Mouse (Mus musculus) liver, embryonic 14.5 days (tissue): ENCODE results near the gene Dock9. TPM values are rescaled to one million over a fixed set of nuclear protein-coding genes. Genes with fewer than 3 reads are reported as not detected.

Source experiments
- ATAC-seq: fragments of 200-750 bp; cut with Nextera tagmentation; 2 replicates; pipeline ENCODE4 v1.8.0; 2017; ENCODE audit warnings: moderate number of reproducible peaks, mild to moderate bottlenecking, moderate library complexity; ENCODE audit not compliant: insufficient read depth
- DNase-seq, 3 experiments: peaks; one replicate each; pipeline ENCODE4 v3.0.0-alpha.2; 2012 to 2013; ENCODE audit warnings: low read depth in 3 of 3, low spot score in 3 of 3
- H3K27ac ChIP-seq: fragments of 300-500 bp; sonication (generic); 2 replicates; pipeline ENCODE4 v1.5.1; 2014; ENCODE audit warnings: moderate library complexity, mild to moderate bottlenecking, control low read depth, inconsistent platforms
- H3K27me3 ChIP-seq: fragments of 300-500 bp; sonication (generic); 2 replicates; pipeline ENCODE4 v1.6.1; 2014; ENCODE audit warnings: mild to moderate bottlenecking, low read length, moderate library complexity; ENCODE audit not compliant: control insufficient read depth, insufficient read depth
- H3K36me3 ChIP-seq: fragments of 300-500 bp; sonication (generic); replicated peaks from 2 replicates; pipeline ENCODE4 v1.6.1; 2014; ENCODE audit warnings: low read depth; ENCODE audit not compliant: control insufficient read depth, insufficient read depth
- H3K4me1 ChIP-seq, 2 experiments: fragments of 200-500 bp in 1 of 2; fragments of 300-500 bp in 1 of 2; sonication (generic) in 1 of 2; replicated peaks; 2 replicates each; pipeline ENCODE4 v1.6.1; 2012 to 2014; ENCODE audit warnings: antibody characterized with exemption in 1 of 2, inconsistent platforms in 1 of 2, low read length in 1 of 2; ENCODE audit not compliant: control insufficient read depth in 2 of 2, insufficient read depth in 2 of 2
- H3K4me2 ChIP-seq: fragments of 300-500 bp; sonication (generic); 2 replicates; pipeline ENCODE4 v1.6.1; 2014; ENCODE audit warnings: low read depth, mild to moderate bottlenecking, control low read depth, moderate library complexity
- H3K4me3 ChIP-seq, 2 experiments: fragments of 200-500 bp in 1 of 2; fragments of 300-500 bp in 1 of 2; sonication (generic) in 1 of 2; 2 replicates each; pipeline ENCODE4 v1.5.1; 2012 to 2014; ENCODE audit warnings: low read depth in 2 of 2, low read length in 2 of 2, mild to moderate bottlenecking in 2 of 2, control low read depth in 1 of 2, inconsistent platforms in 1 of 2, moderate library complexity in 1 of 2; ENCODE audit not compliant: insufficient read depth in 1 of 2
- H3K9ac ChIP-seq: fragments of 300-500 bp; sonication (generic); replicated peaks from 2 replicates; pipeline ENCODE4 v1.6.1; 2014; ENCODE audit warnings: mild to moderate bottlenecking, control low read depth, moderate library complexity
- H3K9me3 ChIP-seq: fragments of 300-500 bp; sonication (generic); 2 replicates; pipeline ENCODE4 v1.6.1; 2016; ENCODE audit warnings: low read length, mixed read lengths; ENCODE audit not compliant: control insufficient read depth
- CTCF ChIP-seq: IDR thresholded peaks from 2 replicates; pipeline ENCODE4 v1.5.1; 2016; ENCODE audit warnings: antibody characterized with exemption, low read depth, control low read depth
- EP300 ChIP-seq: IDR thresholded peaks from 2 replicates; pipeline ENCODE4 v1.6.1; 2016; ENCODE audit warnings: antibody characterized with exemption, low read depth
- WGBS: fragments of 180-500 bp; shearing (Covaris S2); extraction: QIAGEN DNeasy Blood & Tissue Kit; methylation state at CpG from one replicate; pipeline ENCODE4 v1.1.7; 2014; ENCODE audit not compliant: insufficient replicate concordance; 5-methylcytosine and 5-hydroxymethylcytosine counted together
- polyA plus RNA-seq, 2 experiments: library from polyadenylated mRNA; depleted of rRNA in 1 of 2; stranded (reverse) in 1 of 2; unstranded in 1 of 2; fragments of >200 nt; fragmentation: Nextera tagmentation in 1 of 2; extraction: Ambion mirVana in 1 of 2; gene quantifications; 2 replicates each; pipeline versions ENCODE4 v1.2.1 to v1.2.3; 2012 to 2014

The Dock9 gene
- polyA plus RNA-seq, 2 experiments: 1.2 to 1.8 TPM

GRCm38 (mm10) chr14:121614461-121615170, 183.0 kb downstream of the Dock9 start:
- DNase-seq: no peak

GRCm38 (mm10) chr14:121613490-121613889, 184.1 kb downstream of the Dock9 start:
- 57% methylated on average over 3 of the region's 3 CpGs for WGBS
- no peak for DNase-seq
- Histone ChIP-seq H3K27me3 (no peaks in the 10 kb centered on the region), H3K4me2 (no peak overlapping the region), H3K9ac (no peak overlapping the region), H3K36me3 (no peaks in the 10 kb centered on the region), H3K27ac (no peak overlapping the region), H3K4me1 (no peaks in the 10 kb centered on the region), H3K4me3 (no peak overlapping the region), H3K9me3 (no peaks in the 10 kb centered on the region)
- ATAC-seq: no peak
- TF ChIP-seq EP300 (no peak), CTCF (no peak)

More at GRCm38 (mm10) chr14:121614461-121615170, 183.0 kb downstream of the Dock9 start:
- Histone ChIP-seq H3K4me3 (no peak overlapping the region), H3K9me3 (no peaks in the 10 kb centered on the region), H3K4me2 (no peak overlapping the region), H3K27me3 (no peaks in the 10 kb centered on the region), H3K27ac (no peak overlapping the region), H3K4me1 (no peaks in the 10 kb centered on the region), H3K36me3 (no peaks in the 10 kb centered on the region), H3K9ac (no peak overlapping the region)
- no peak for ATAC-seq
- 57% methylated on average over 6 of the region's 6 CpGs for WGBS
- TF ChIP-seq CTCF (no peak), EP300 (no peak)

- H3K27me3 ChIP-seq: no peaks in the 10 kb centered on the region
- H3K4me1 ChIP-seq: no peaks in the 10 kb centered on the region
- TF ChIP-seq EP300 (no peak), CTCF (no peak)
- ATAC-seq (no peak), DNase-seq (no peak)
- WGBS: 70% methylated on average over 4 of the region's 4 CpGs
- H3K9ac ChIP-seq: no peak overlapping the region
- no peak overlapping the region for H3K4me3 ChIP-seq
- H3K9me3 ChIP-seq: no peaks in the 10 kb centered on the region
- H3K4me2 ChIP-seq: no peak overlapping the region
- H3K36me3 ChIP-seq: no peaks in the 10 kb centered on the region
- no peak overlapping the region for H3K27ac ChIP-seq
Observed at GRCm38 (mm10) chr14:121612926-121613325, 184.7 kb downstream of the Dock9 start.

- WGBS: 43% methylated on average over 4 of the region's 4 CpGs
- H3K9me3 ChIP-seq: no peaks in the 10 kb centered on the region
- DNase-seq (no peak), ATAC-seq (no peak)
- no peak overlapping the region for H3K4me3 ChIP-seq
- no peak for TF ChIP-seq EP300
- no peak for TF ChIP-seq CTCF
- no peaks in the 10 kb centered on the region for H3K4me1 ChIP-seq
- no peak overlapping the region for H3K27ac ChIP-seq
- no peak overlapping the region for H3K9ac ChIP-seq
- no peak overlapping the region for H3K4me2 ChIP-seq
- no peaks in the 10 kb centered on the region for H3K36me3 ChIP-seq
- no peaks in the 10 kb centered on the region for H3K27me3 ChIP-seq
Observed at GRCm38 (mm10) chr14:121611533-121611932, 186.1 kb downstream of the Dock9 start.

GRCm38 (mm10) chr14:121611098-121611497, 186.5 kb downstream of the Dock9 start:
- Histone ChIP-seq H3K9me3 (no peaks in the 10 kb centered on the region), H3K4me1 (no peaks in the 10 kb centered on the region), H3K27ac (no peak overlapping the region), H3K36me3 (no peaks in the 10 kb centered on the region), H3K9ac (no peak overlapping the region), H3K4me2 (no peak overlapping the region), H3K27me3 (no peaks in the 10 kb centered on the region), H3K4me3 (no peak overlapping the region)
- TF ChIP-seq CTCF (no peak), EP300 (no peak)
- WGBS: 69% methylated on average over 4 of the region's 4 CpGs
- ATAC-seq (no peak), DNase-seq (no peak)
